Mouse (Mus musculus): Measurements from ENCODE around the gene Slco6c1.

Gene Slco6c1

GRCm38 (mm10) chr1:97128201-97128600 is at the start of gene Slco6c1:
Gene Slco6c1 (minus strand): TSS chr1:97128301.
- Histone ChIP-seq H3K36me3 (ENCODE audit: control insufficient read depth, insufficient read depth, low read length, poor library complexity, severe bottlenecking) (no peaks in the 10 kb centered on the region), H3K27me3 (ENCODE audit: control insufficient read depth, insufficient read depth, low read length, poor library complexity, severe bottlenecking) (no peaks in the 10 kb centered on the region)
- no peak for DNase-seq (ENCODE audit: low read depth, low spot score)

DNA sequence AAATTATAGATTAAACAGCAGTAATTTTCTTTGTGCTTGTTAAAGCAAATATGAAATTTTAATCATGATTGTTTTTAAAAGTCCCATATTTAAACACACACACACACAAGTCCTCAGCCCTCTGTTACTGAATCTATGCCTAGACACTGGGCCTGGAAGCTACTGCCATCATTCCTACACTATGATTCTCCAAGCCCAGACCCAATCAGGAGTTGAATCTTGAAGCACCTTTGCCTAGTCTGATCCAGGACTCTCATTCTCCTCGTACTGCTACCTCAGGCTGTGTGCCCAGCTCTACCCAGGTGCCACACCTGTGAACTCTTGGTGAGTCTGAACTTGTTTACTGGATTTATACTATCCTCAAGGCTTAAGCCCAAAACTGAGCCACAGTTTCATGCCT is 89.1 kb downstream of the Slco6c1 start:
- no peaks in the 10 kb centered on the region for H3K36me3 ChIP-seq (ENCODE audit: control insufficient read depth, insufficient read depth, low read length, poor library complexity, severe bottlenecking)
- no peak for DNase-seq (ENCODE audit: low read depth, low spot score)
- H3K27me3 ChIP-seq (ENCODE audit: control insufficient read depth, insufficient read depth, low read length, poor library complexity, severe bottlenecking): no peaks in the 10 kb centered on the region

- Histone ChIP-seq H3K27me3 (ENCODE audit: control insufficient read depth, insufficient read depth, low read length, poor library complexity, severe bottlenecking) (no peaks in the 10 kb centered on the region), H3K36me3 (ENCODE audit: control insufficient read depth, insufficient read depth, low read length, poor library complexity, severe bottlenecking) (no peaks in the 10 kb centered on the region)
- peak; percentile 4 for DNase-seq (ENCODE audit: low read depth, low spot score)
Observed at GRCm38 (mm10) chr1:97038548-97038947, 89.6 kb downstream of the Slco6c1 start.

DNA sequence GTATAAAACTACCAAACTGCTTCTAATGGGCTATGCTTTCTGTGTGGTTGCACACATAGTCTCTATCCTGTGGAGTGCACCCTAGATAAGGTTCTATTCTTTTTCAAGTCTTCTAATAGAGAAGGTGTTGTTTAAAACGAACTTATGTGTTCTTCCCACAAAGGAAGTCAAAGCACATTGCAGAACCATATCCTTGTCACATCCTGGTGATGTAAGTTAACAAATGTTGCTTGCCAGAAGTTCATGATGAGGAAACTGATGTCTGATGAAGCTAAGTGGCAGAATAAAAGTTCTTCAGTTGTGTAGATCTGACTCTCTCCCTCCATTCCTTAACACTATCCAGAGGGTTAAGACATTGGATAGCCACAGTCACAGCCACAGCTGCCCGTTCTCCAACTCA is 90.1 kb downstream of the Slco6c1 start:
- no peak for DNase-seq (ENCODE audit: low read depth, low spot score)
- H3K27me3 ChIP-seq (ENCODE audit: control insufficient read depth, insufficient read depth, low read length, poor library complexity, severe bottlenecking): no peaks in the 10 kb centered on the region
- H3K36me3 ChIP-seq (ENCODE audit: control insufficient read depth, insufficient read depth, low read length, poor library complexity, severe bottlenecking): no peaks in the 10 kb centered on the region

- no peak for DNase-seq (ENCODE audit: low read depth, low spot score)
- H3K27me3 ChIP-seq (ENCODE audit: control insufficient read depth, insufficient read depth, low read length, poor library complexity, severe bottlenecking): no peaks in the 10 kb centered on the region
- no peaks in the 10 kb centered on the region for H3K36me3 ChIP-seq (ENCODE audit: control insufficient read depth, insufficient read depth, low read length, poor library complexity, severe bottlenecking)
Observed at GRCm38 (mm10) chr1:97021388-97021787, 106.7 kb downstream of the Slco6c1 start.

DNA sequence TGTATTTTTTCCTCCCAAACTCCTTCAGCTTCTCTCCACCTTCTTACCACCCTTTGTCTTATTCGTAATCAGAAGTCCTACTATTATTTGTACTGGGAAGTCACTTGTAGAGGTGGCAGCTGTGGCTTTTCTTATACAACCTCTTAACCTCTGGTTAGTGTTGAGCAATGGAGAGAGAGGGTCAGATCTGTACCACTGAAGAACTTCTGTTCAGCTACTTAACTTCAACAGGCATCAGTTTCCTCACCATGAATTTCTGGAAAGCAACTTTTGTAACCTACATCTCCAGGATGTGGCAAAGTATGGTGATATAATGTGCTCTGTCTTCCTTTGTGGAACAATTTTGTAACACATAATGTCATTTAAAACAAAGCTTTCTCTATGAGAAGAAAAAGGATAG is 108.7 kb downstream of the Slco6c1 start:
- no peaks in the 10 kb centered on the region for H3K36me3 ChIP-seq (ENCODE audit: control insufficient read depth, insufficient read depth, low read length, poor library complexity, severe bottlenecking)
- no peaks in the 10 kb centered on the region for H3K27me3 ChIP-seq (ENCODE audit: control insufficient read depth, insufficient read depth, low read length, poor library complexity, severe bottlenecking)
- no peak for DNase-seq (ENCODE audit: low read depth, low spot score)

DNA sequence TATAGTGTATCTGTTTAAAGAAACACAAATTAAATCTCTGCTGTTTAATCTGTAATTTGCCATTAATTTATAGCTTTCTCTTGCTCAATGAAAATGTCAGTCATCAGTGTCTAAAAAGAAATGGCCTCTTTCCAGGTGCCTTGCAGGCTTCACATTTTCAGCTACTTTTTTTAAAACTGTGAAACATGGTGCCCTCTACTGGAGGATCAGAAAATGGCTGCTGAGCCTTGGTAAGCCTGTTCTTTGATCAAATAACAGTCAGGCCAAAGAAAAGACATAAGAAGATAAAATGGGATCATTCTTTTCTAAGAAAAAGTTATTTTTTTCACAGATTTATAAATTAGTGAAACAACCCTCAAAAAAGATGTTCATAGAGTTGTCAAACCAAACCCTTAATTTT is 109.1 kb downstream of the Slco6c1 start:
- no peak for DNase-seq (ENCODE audit: low read depth, low spot score)
- Histone ChIP-seq H3K27me3 (ENCODE audit: control insufficient read depth, insufficient read depth, low read length, poor library complexity, severe bottlenecking) (no peaks in the 10 kb centered on the region), H3K36me3 (ENCODE audit: control insufficient read depth, insufficient read depth, low read length, poor library complexity, severe bottlenecking) (no peaks in the 10 kb centered on the region)
